Mouse (Mus musculus) stomach, postnatal 0 days (tissue): Measurements from ENCODE around the gene Fdxr.

Experiments used
- CTCF ChIP-seq: IDR thresholded peaks from 2 replicates; pipeline ENCODE4 v1.5.1; 2016; ENCODE audit warnings: antibody characterized with exemption, low read depth, mild to moderate bottlenecking, moderate library complexity
- EP300 ChIP-seq: optimal IDR thresholded peaks from 2 replicates; pipeline ENCODE3; 2016; ENCODE audit warnings: antibody characterized with exemption

GRCm38 (mm10) chr11:115282295-115282694, 5.4 kb upstream of the Fdxr start:
- TF ChIP-seq CTCF = no peak
- TF ChIP-seq EP300 = no peak
